Mouse (Mus musculus): ENCODE measurements around the gene Kirrel2.

DNA sequence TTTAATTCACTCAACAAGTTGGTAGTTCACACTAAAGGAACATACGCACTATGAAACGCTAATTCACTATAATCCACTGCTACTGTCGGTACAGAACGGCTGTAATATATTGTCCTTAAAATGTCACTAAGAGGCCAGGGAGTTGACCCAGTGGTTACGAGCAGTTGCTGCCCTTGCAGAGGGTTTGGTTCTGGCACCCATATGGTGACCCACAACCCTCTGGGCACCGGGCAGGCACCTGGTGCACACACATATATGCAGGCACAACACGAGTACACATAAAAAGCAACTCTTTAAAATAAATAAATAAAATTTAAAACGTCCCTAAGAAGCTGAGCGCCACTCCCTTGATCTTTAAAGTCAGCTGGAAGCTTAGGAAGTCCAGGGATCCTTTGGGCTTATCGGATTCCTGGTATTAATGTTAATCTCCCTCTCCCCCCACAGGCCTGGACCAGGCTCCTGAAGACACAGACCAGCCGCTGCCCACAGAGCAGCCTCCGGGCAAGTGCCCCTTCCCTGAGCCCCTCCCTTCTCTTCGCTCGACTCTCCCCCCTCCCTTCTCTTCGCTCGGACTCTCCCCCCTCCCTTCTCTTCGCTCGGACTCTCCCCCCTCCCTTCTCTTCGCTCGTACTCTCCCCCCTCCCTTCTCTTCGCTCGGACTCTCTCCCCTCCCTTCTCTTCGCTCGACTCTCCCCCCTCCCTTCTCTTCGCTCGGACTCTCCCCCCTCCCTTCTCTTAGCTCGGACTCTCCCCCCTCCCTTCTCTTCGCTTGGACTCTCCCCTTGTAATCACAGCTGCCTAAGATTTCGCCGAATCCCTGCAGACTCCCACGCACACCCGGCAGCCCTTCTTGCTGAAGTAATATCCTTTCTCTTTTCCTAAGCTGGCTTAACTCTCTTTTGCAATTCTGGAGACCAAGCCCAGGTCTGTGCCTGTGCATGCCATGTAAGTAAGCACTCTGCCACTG, 20.2 kb upstream of the Kirrel2 start:
- TF ChIP-seq GATA1 (IDR thresholded peaks at IDR 0.05; ENCODE audit: low read length) (no peak), TAL1 (IDR thresholded peaks at IDR 0.05; ENCODE audit: low read length) (no peak)
